ENCODE assay signal across 8 mouse cellular contexts in the genomic region with DNA sequence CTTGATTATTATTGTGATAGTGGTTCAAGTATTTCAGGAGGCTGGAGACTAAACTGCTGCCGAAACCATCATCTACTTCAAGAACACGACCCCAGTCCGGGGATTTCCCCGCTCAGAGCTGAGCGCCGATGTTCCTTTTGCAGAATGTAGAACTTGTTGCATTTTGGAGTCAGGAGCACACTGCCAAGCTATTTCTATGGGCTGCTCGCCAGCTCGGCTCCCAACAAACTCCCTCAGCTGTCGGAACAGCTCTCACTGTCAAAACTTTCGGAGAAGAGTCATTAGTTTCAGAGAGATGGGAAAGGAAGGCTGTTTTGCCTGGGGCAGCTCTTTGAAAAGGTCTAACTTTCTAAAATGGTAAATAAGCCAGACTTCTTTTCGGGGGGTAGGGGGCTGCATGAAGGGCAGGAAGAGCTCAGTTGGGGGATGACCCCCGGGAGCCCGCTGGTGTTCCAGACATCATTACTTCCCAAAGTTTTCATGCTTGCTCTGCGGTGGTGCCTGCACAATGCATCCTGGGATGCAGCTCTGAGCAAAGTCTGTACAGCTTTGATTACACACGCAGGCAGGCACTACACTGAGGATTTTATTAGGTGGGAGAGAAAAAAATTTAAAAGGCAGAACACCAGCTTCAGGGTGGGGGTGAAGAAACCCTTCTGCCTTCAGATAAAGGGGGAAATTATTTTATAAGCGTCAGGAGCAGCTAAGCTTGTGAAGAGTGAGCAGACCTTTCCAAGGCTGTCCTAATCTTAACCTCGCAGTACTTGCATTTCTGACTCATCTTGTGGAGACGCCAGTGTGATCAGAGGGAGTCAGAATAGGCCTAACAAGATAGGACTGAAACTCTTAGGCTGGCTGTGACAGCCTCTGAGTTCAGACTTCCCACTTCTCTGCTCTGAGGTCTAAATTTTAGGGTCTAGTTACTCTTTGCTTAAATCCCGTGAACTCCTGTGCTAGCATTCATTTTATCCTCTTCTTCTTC.
DNase-seq lines count a peak whose midpoint lies in the region; ATAC-seq lines count a peak whose summit lies in the region.

No protein-coding gene starts in this region.

- peak; percentile 56 to 59 for DNase-seq in cerebellum, postnatal 10 days
- no peak for DNase-seq in cerebellum, postnatal 36 days
- peak; percentile 42 for DNase-seq in midbrain, embryonic 14.5 days
- no peak for DNase-seq in midbrain, embryonic 10.5 days (ENCODE audit: low spot score)
- DNase-seq in lung, postnatal 25 days (ENCODE audit: low spot score): peak; percentile 7
- DNase-seq in retina, embryonic 14.5 days (ENCODE audit: low spot score): no peak
- DNase-seq in liver, embryonic 11.5 days (ENCODE audit: low spot score): no peak

- H3K4me3 ChIP-seq in midbrain, embryonic 14.5 days (replicated peaks; ENCODE audit: low read depth, low read length): no peak overlapping the region
- no peak overlapping the region for H3K4me3 ChIP-seq in midbrain, embryonic 10.5 days
- no peak overlapping the region for H3K4me3 ChIP-seq in intestine, embryonic 15.5 days (replicated peaks)
- no peak overlapping the region for H3K4me3 ChIP-seq in liver, embryonic 11.5 days (ENCODE audit: low read depth, low read length)

- 80% methylated on average over 19 of the region's 19 CpGs for WGBS in midbrain, embryonic 14.5 days
- 88% methylated on average over 19 of the region's 19 CpGs for WGBS in midbrain, embryonic 10.5 days
- WGBS in intestine, embryonic 15.5 days: 45% methylated on average over 19 of the region's 19 CpGs
- 76% methylated on average over 19 of the region's 19 CpGs for WGBS in liver, embryonic 11.5 days

- no peak overlapping the region for H3K27ac ChIP-seq in midbrain, embryonic 14.5 days (replicated peaks; ENCODE audit: low read depth, low read length)
- H3K27ac ChIP-seq in midbrain, embryonic 10.5 days (replicated peaks): no peak overlapping the region
- H3K27ac ChIP-seq in intestine, embryonic 15.5 days: no peak overlapping the region
- H3K27ac ChIP-seq in liver, embryonic 11.5 days (ENCODE audit: low read depth, low read length): no peak overlapping the region

- H3K27me3 ChIP-seq in midbrain, embryonic 14.5 days (ENCODE audit: control insufficient read depth, insufficient read depth, low read length): no peaks in the 10 kb centered on the region
- H3K27me3 ChIP-seq in midbrain, embryonic 10.5 days (ENCODE audit: low read depth, poor library complexity, severe bottlenecking): no peaks in the 10 kb centered on the region
- no peaks in the 10 kb centered on the region for H3K27me3 ChIP-seq in intestine, embryonic 15.5 days (replicated peaks)
- H3K27me3 ChIP-seq in liver, embryonic 11.5 days (replicated peaks; ENCODE audit: control insufficient read depth, insufficient read depth, low read length): no peaks in the 10 kb centered on the region

- H3K4me2 ChIP-seq in midbrain, embryonic 14.5 days (ENCODE audit: low read length): no peak overlapping the region
- peak overlapping the region; percentile 17; the same call in 1 of the 2 replicates for H3K4me2 ChIP-seq in intestine, embryonic 15.5 days (replicated peaks)
- no peak overlapping the region for H3K4me2 ChIP-seq in liver, embryonic 11.5 days

- no peak for ATAC-seq in midbrain, embryonic 14.5 days (ENCODE audit: low FRiP score, low TSS enrichment)
- ATAC-seq in intestine, embryonic 15.5 days: no peak
- no peak for ATAC-seq in liver, embryonic 11.5 days (replicated peaks; ENCODE audit: low FRiP score)

- H3K36me3 ChIP-seq in midbrain, embryonic 14.5 days (ENCODE audit: control insufficient read depth, insufficient read depth, low read length): no peaks in the 10 kb centered on the region
- no peaks in the 10 kb centered on the region for H3K36me3 ChIP-seq in midbrain, embryonic 10.5 days
- H3K36me3 ChIP-seq in intestine, embryonic 15.5 days: no peaks in the 10 kb centered on the region
- no peaks in the 10 kb centered on the region for H3K36me3 ChIP-seq in liver, embryonic 11.5 days (ENCODE audit: control insufficient read depth, insufficient read depth, low read length)

- no peak overlapping the region for H3K9ac ChIP-seq in midbrain, embryonic 14.5 days (replicated peaks; ENCODE audit: low read length)
- H3K9ac ChIP-seq in intestine, embryonic 15.5 days: no peak overlapping the region
- no peak overlapping the region for H3K9ac ChIP-seq in liver, embryonic 11.5 days (ENCODE audit: low read depth, low read length)

- H3K4me1 ChIP-seq in midbrain, embryonic 14.5 days (ENCODE audit: control insufficient read depth, insufficient read depth, low read length): no peaks in the 10 kb centered on the region; the same call in 1 of the 2 replicates
- 0 out of 2 replicates have a peak, but pooled peaks cover 2% of the 10 kb centered on the region for H3K4me1 ChIP-seq in midbrain, embryonic 10.5 days
- H3K4me1 ChIP-seq in intestine, embryonic 15.5 days (replicated peaks): no peaks in the 10 kb centered on the region
- no peaks in the 10 kb centered on the region for H3K4me1 ChIP-seq in liver, embryonic 11.5 days (replicated peaks; ENCODE audit: control insufficient read depth, insufficient read depth, low read length)

- H3K9me3 ChIP-seq in midbrain, embryonic 14.5 days (ENCODE audit: control insufficient read depth, low read length): no peaks in the 10 kb centered on the region
- no peaks in the 10 kb centered on the region for H3K9me3 ChIP-seq in midbrain, embryonic 10.5 days (replicated peaks)
- no peaks in the 10 kb centered on the region for H3K9me3 ChIP-seq in intestine, embryonic 15.5 days
- no peaks in the 10 kb centered on the region for H3K9me3 ChIP-seq in liver, embryonic 11.5 days (ENCODE audit: control insufficient read depth, low read length)

Comparison
In these comparisons a context has a peak if more than half of its experiments do, and no peak if none do; other contexts are left out.
1. DNase-seq: peak in cerebellum, postnatal 10 days (2 of 2), midbrain, embryonic 14.5 days (single experiment) and lung, postnatal 25 days (single experiment); none in cerebellum, postnatal 36 days (0 of 2), midbrain, embryonic 10.5 days (single experiment), retina, embryonic 14.5 days (single experiment) and liver, embryonic 11.5 days (single experiment).